ENCODE assay signal across 9 mouse cellular contexts in genomic region chr12:28700561-28701025, GRCm38 (mm10). TPM values are rescaled to one million over a fixed set of nuclear protein-coding genes. Genes with fewer than 3 reads are reported as not detected.
DNase-seq lines count a peak whose midpoint lies in the region; ATAC-seq and TF ChIP-seq lines count a peak whose summit lies in the region.
"Had no signal": no experiment of that assay in that cellular context is flagged by ENCODE, and none has a peak within 500 bp of the region (broad histone marks: within the 10 kb centered on the region; RNA-seq: fewer than 3 reads in every experiment).

No protein-coding gene starts in this region.

- ATAC-seq in kidney, embryonic 15.5 days (replicated peaks; ENCODE audit: low FRiP score), result 0 out of 2 replicates have a peak, but pooled peaks have one; percentile 7
- peak; percentile 20; the same call in 1 of the 2 replicates for ATAC-seq in midbrain, embryonic 12.5 days (ENCODE audit: low FRiP score, low read depth)
- ATAC-seq in lung, postnatal 0 days, result no peak

- no peak overlapping the region for H3K9ac ChIP-seq in kidney, embryonic 15.5 days
- H3K9ac ChIP-seq in midbrain, embryonic 12.5 days (replicated peaks), result peak overlapping the region; percentile 31; the same call in 1 of the 2 replicates
- H3K9ac ChIP-seq in lung, postnatal 0 days (replicated peaks; ENCODE audit: low read depth), result no peak overlapping the region

- H3K4me1 ChIP-seq in cortical plate, adult 2 months (ENCODE audit: control insufficient read depth, insufficient read depth, low read length), result peaks cover 13% of the 10 kb centered on the region
- peaks cover 28% of the 10 kb centered on the region for H3K4me1 ChIP-seq in kidney, embryonic 15.5 days
- H3K4me1 ChIP-seq in midbrain, embryonic 12.5 days, result peaks cover 21% of the 10 kb centered on the region
- H3K4me1 ChIP-seq in lung, postnatal 0 days (ENCODE audit: insufficient read depth, low read depth, low read length), result no peaks in the 10 kb centered on the region

- H3K27me3 ChIP-seq in kidney, embryonic 15.5 days, result no peaks in the 10 kb centered on the region
- H3K27me3 ChIP-seq in midbrain, embryonic 12.5 days, result 0 out of 2 replicates have a peak, but pooled peaks cover 3% of the 10 kb centered on the region
- no peaks in the 10 kb centered on the region for H3K27me3 ChIP-seq in lung, postnatal 0 days (replicated peaks; ENCODE audit: insufficient read depth, low read length)

- H3K36me3 ChIP-seq in kidney, embryonic 15.5 days, result peaks cover 20% of the 10 kb centered on the region
- H3K36me3 ChIP-seq in midbrain, embryonic 12.5 days, result peaks cover 14% of the 10 kb centered on the region
- H3K36me3 ChIP-seq in lung, postnatal 0 days (ENCODE audit: insufficient read depth, low read length), result peaks cover 5% of the 10 kb centered on the region; the same call in 1 of the 2 replicates

- no peak overlapping the region for H3K4me3 ChIP-seq in cortical plate, adult 2 months (ENCODE audit: insufficient read depth, low read length)
- no peak overlapping the region for H3K4me3 ChIP-seq in kidney, embryonic 15.5 days (replicated peaks)
- no peak overlapping the region for H3K4me3 ChIP-seq in midbrain, embryonic 12.5 days
- no peak overlapping the region for H3K4me3 ChIP-seq in lung, postnatal 0 days (ENCODE audit: low read depth, low read length)
- H3K4me3 ChIP-seq: myocyte had no signal

- TF ChIP-seq CTCF in cortical plate, adult 2 months (IDR thresholded peaks at IDR 0.05; ENCODE audit: extremely low read depth, insufficient read depth, low read length), result no peak
- TF ChIP-seq CTCF in lung, postnatal 0 days (IDR thresholded peaks at IDR 0.05), result no peak

- no peaks in the 10 kb centered on the region for H3K9me3 ChIP-seq in kidney, embryonic 15.5 days (replicated peaks)
- no peaks in the 10 kb centered on the region for H3K9me3 ChIP-seq in midbrain, embryonic 12.5 days
- H3K9me3 ChIP-seq in lung, postnatal 0 days (ENCODE audit: low read length), result no peaks in the 10 kb centered on the region

- no peak for TF ChIP-seq EP300 in lung, postnatal 0 days (IDR thresholded peaks at IDR 0.05)

- peak overlapping the region; percentile 74 for H3K27ac ChIP-seq in cortical plate, adult 2 months (ENCODE audit: insufficient read depth, low read length)
- H3K27ac ChIP-seq in kidney, embryonic 15.5 days, result no peak overlapping the region
- peak overlapping the region; percentile 84; the same call in 1 of the 2 replicates for H3K27ac ChIP-seq in midbrain, embryonic 12.5 days (replicated peaks)
- no peak overlapping the region for H3K27ac ChIP-seq in lung, postnatal 0 days (ENCODE audit: low read length)

- no peak for TF ChIP-seq POLR2A in cortical plate, adult 2 months (IDR thresholded peaks at IDR 0.05; ENCODE audit: extremely low read depth, insufficient read depth, low read length)

- WGBS in kidney, embryonic 15.5 days, result 73% methylated on average over 19 of the region's 19 CpGs
- WGBS in midbrain, embryonic 12.5 days, result 84% methylated on average over 19 of the region's 19 CpGs
- 72% methylated on average over 19 of the region's 19 CpGs for WGBS in lung, postnatal 0 days

- H3K4me2 ChIP-seq in kidney, embryonic 15.5 days, result no peak overlapping the region
- no peak overlapping the region for H3K4me2 ChIP-seq in midbrain, embryonic 12.5 days (replicated peaks)
- H3K4me2 ChIP-seq in lung, postnatal 0 days (replicated peaks; ENCODE audit: low read depth, low read length), result no peak overlapping the region

- DNase-seq in thymus, postnatal 14 days, result peak; percentile 18
- no peak for DNase-seq in thymus, postnatal 0 days (ENCODE audit: low spot score)
- peak; percentile 79 to 85 for DNase-seq in heart, adult 9 months (ENCODE audit: low spot score in 2 of 2)
- no peak for DNase-seq in lung, postnatal 0 days (ENCODE audit: low spot score)
- DNase-seq in embryo, embryonic 10 days (ENCODE audit: low spot score), result no peak

RNA-seq across cellular contexts. Expression of gene Adi1, which starts 25.6 kb away (rescaled TPM):
- 75.2 and 77.8 TPM in 2 replicates for polyA plus RNA-seq in thymus, postnatal 0 days (2015; fragmentation: Nextera tagmentation; extraction: Ambion mirVana)
- polyA plus RNA-seq in cortical plate, adult 2 months (2012; rRNA removed), result 40.7 and 41.7 TPM in 2 replicates
- 85.3 and 90.4 TPM in 2 replicates for polyA plus RNA-seq in kidney, embryonic 15.5 days (2015; fragmentation: Nextera tagmentation; extraction: Ambion mirVana)
- 36.5 and 37.8 TPM in 2 replicates for polyA plus RNA-seq in midbrain, embryonic 12.5 days (2016; fragmentation: Nextera tagmentation; extraction: Ambion mirVana)
- 54.5 TPM in 2 replicates for polyA plus RNA-seq in lung, postnatal 0 days (2015; fragmentation: Nextera tagmentation; extraction: Ambion mirVana)

RNA-seq across cellular contexts. Expression of gene Trappc12, which starts 49.7 kb away (rescaled TPM):
- 38.6 and 40.0 TPM in 2 replicates for polyA plus RNA-seq in thymus, postnatal 0 days (2015; fragmentation: Nextera tagmentation; extraction: Ambion mirVana)
- 59.7 TPM in 2 replicates for polyA plus RNA-seq in cortical plate, adult 2 months (2012; rRNA removed)
- polyA plus RNA-seq in kidney, embryonic 15.5 days (2015; fragmentation: Nextera tagmentation; extraction: Ambion mirVana), result 38.6 and 42.5 TPM in 2 replicates
- 42.1 and 45.8 TPM in 2 replicates for polyA plus RNA-seq in midbrain, embryonic 12.5 days (2016; fragmentation: Nextera tagmentation; extraction: Ambion mirVana)
- 19.0 and 21.2 TPM in 2 replicates for polyA plus RNA-seq in lung, postnatal 0 days (2015; fragmentation: Nextera tagmentation; extraction: Ambion mirVana)

RNA-seq across cellular contexts. Expression of gene Eipr1, which starts 51.0 kb away (rescaled TPM):
- polyA plus RNA-seq in thymus, postnatal 0 days (2015; fragmentation: Nextera tagmentation; extraction: Ambion mirVana), result 50.3 and 57.0 TPM in 2 replicates
- polyA plus RNA-seq in cortical plate, adult 2 months (2012; rRNA removed), result 60.0 and 60.1 TPM in 2 replicates
- 33.9 and 36.6 TPM in 2 replicates for polyA plus RNA-seq in kidney, embryonic 15.5 days (2015; fragmentation: Nextera tagmentation; extraction: Ambion mirVana)
- 53.6 and 55.0 TPM in 2 replicates for polyA plus RNA-seq in midbrain, embryonic 12.5 days (2016; fragmentation: Nextera tagmentation; extraction: Ambion mirVana)
- polyA plus RNA-seq in lung, postnatal 0 days (2015; fragmentation: Nextera tagmentation; extraction: Ambion mirVana), result 18.2 and 21.6 TPM in 2 replicates

RNA-seq across cellular contexts. Expression of gene Rnaseh1, which starts 51.2 kb away (rescaled TPM):
- polyA plus RNA-seq in thymus, postnatal 0 days (2015; fragmentation: Nextera tagmentation; extraction: Ambion mirVana), result 34.9 and 38.6 TPM in 2 replicates
- 18.7 and 19.6 TPM in 2 replicates for polyA plus RNA-seq in cortical plate, adult 2 months (2012; rRNA removed)
- 33.4 and 34.2 TPM in 2 replicates for polyA plus RNA-seq in kidney, embryonic 15.5 days (2015; fragmentation: Nextera tagmentation; extraction: Ambion mirVana)
- 29.4 and 31.1 TPM in 2 replicates for polyA plus RNA-seq in midbrain, embryonic 12.5 days (2016; fragmentation: Nextera tagmentation; extraction: Ambion mirVana)
- 18.9 and 21.5 TPM in 2 replicates for polyA plus RNA-seq in lung, postnatal 0 days (2015; fragmentation: Nextera tagmentation; extraction: Ambion mirVana)

Comparison
In these comparisons a context has a peak if more than half of its experiments do, and no peak if none do; other contexts are left out.
1. DNase-seq: peak in thymus, postnatal 14 days (single experiment) and heart, adult 9 months (2 of 2); none in thymus, postnatal 0 days (single experiment), lung, postnatal 0 days (single experiment) and embryo, embryonic 10 days (single experiment).
2. H3K27ac ChIP-seq: peak in cortical plate, adult 2 months (single experiment) and midbrain, embryonic 12.5 days (single experiment); none in kidney, embryonic 15.5 days (single experiment) and lung, postnatal 0 days (single experiment).